Mouse (Mus musculus): ENCODE data around the gene F8. TPM values are rescaled to one million over a fixed set of nuclear protein-coding genes. Genes with fewer than 3 reads are reported as not detected.

F8 gene
- polyA plus RNA-seq, 1 experiment = 2.1 TPM

DNA sequence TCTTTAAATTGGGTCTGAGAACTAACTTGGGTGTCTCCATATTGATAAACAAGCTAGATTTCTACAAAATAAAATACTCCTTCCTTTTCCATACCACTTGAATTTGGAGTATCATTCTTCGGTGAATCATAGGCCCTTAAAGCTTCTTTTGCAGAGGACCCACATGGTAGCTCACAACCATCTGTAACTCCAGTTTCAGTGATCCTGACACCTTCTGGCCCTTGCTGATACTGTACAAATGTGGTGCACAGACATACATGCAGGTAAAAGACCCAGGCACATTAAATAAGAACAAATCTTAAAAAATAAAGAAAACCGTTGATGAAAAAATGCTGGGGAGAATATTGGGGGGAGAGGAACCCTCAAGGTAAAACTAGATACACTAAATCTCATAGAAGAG is 244.2 kb downstream of the F8 start:
- no peak for DNase-seq (ENCODE audit: low read depth)

GRCm38 (mm10) chrX:75137729-75138128 is 244.7 kb downstream of the F8 start:
- DNase-seq (ENCODE audit: low read depth) = peak; percentile 77

- DNase-seq (ENCODE audit: low read depth) = no peak
These were observed 245.5 kb downstream of the F8 start for GRCm38 (mm10) chrX:75136938-75137337.

DNA sequence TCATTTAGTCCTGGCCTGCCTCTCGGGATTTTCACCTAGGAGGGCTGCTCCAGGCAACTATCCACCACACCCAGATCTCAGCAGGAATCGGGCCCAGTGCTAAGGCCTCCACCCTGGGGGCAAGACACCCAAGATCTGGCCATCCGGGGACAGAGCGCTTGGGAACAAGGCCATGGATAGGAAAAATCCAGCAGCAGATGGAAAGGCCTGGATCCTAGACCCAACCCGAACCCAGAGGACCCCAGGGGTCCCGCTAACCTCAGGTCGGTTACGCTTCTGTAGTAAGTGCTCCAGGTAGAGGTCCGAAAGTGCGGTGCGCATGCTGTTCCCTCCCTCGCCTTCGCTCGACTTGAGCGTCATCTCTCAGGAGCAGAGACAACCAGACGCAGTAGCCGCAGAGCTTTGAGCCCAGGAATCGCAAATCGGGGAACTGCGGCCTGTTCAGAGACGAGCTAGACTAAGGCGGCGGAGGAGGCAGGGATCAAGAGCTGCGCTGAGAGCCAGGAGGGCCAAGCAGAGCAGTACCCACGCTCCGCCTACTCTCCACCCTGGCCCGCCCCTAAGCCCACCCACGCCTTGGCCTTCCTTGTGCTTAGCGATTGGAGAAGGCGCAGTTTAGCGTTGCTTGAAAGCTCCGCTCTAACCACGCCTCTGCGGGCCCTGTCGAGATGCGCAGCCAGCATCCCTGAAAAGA is 251.8 kb downstream of the F8 start, which contains the start of gene Mpp1:
Mpp1 (minus strand) TSS at position 550 of the 694 bp plus-strand sequence.
- no peak for DNase-seq (ENCODE audit: low read depth)

GRCm38 (mm10) chrX:75129474-75129873 is 252.9 kb downstream of the F8 start:
- DNase-seq (ENCODE audit: low read depth) = no peak

GRCm38 (mm10) chrX:75128333-75128980 is 254.0 kb downstream of the F8 start:
- DNase-seq (ENCODE audit: low read depth) = no peak

- no peak for DNase-seq (ENCODE audit: low read depth)
These were observed 255.5 kb downstream of the F8 start for GRCm38 (mm10) chrX:75126893-75127292.

GRCm38 (mm10) chrX:75125606-75126005 is 256.8 kb downstream of the F8 start:
- DNase-seq (ENCODE audit: low read depth) = no peak

Other genes starting within 250 kb of the F8 start
- gene Smim9, start 218.8 kb downstream of the F8 start, polyA plus RNA-seq (2012; rRNA removed) = not detected in 2 replicates
- 11.2 and 11.3 TPM in 2 replicates for gene Fundc2, start 216 bp downstream of the F8 start, polyA plus RNA-seq (2012; rRNA removed)
- gene Cmc4, start 34.0 kb upstream of the F8 start, polyA plus RNA-seq (2012; rRNA removed) = 3.9 and 4.8 TPM in 2 replicates
- 6.4 and 7.1 TPM in 2 replicates for gene Mtcp1, start 34.0 kb upstream of the F8 start, polyA plus RNA-seq (2012; rRNA removed)
- 7.8 and 7.9 TPM in 2 replicates for gene Brcc3, start 34.0 kb upstream of the F8 start, polyA plus RNA-seq (2012; rRNA removed)
- gene Vbp1, start 131.7 kb upstream of the F8 start, polyA plus RNA-seq (2012; rRNA removed) = 4.7 and 6.5 TPM in 2 replicates
- gene Rab39b, start 195.6 kb upstream of the F8 start, polyA plus RNA-seq (2012; rRNA removed) = 0.27 and 0.58 TPM in 2 replicates